Mouse (Mus musculus): ENCODE results near the gene Kremen2.

DNA sequence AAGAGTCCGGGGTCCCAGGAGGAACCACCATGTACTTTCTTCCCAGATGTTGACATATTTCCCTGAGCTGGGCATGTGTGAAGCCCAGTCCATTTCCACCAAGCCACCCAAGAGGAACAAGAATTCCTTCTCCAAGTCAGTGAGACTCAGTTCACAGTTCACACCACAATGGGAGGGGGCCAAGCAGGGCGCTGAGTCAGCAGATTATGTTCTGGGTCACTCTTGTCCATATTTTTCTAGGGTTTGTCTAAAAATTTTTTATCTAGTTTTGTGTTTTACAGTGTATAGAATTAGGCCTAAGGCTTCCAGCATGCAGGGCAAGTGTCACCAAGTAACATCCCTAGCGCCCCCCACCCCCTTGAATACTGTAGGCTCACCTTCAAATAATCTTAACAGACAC is 15.5 kb upstream of the Kremen2 start:
- TF ChIP-seq POLR2A (IDR thresholded peaks at IDR 0.05; ENCODE audit: insufficient read length, low read depth) = no peak
- no peak for TF ChIP-seq MYOG (IDR thresholded peaks at IDR 0.05; ENCODE audit: control insufficient read depth in 1 of 3, insufficient read depth in 1 of 3, insufficient read length in 2 of 3, low read depth in 2 of 3)
